ENCODE assay signal across 16 mouse cellular contexts in genomic region chr6:83447031-83447430, GRCm38 (mm10).
"Had no signal": no experiment of that assay in that cellular context is flagged by ENCODE, and none has a peak within 500 bp of the region (broad histone marks: within the 10 kb centered on the region; RNA-seq: fewer than 3 reads in every experiment).

No protein-coding gene starts in this region.

- H3K36me3 ChIP-seq: midbrain, embryonic 15.5 days; stomach, embryonic 15.5 days had no signal

- H3K9me3 ChIP-seq: limb, embryonic 15.5 days; midbrain, embryonic 15.5 days; neural tube, embryonic 12.5 days; stomach, embryonic 15.5 days had no signal

- H3K4me2 ChIP-seq: limb, embryonic 15.5 days; midbrain, embryonic 11.5 days; midbrain, embryonic 15.5 days; neural tube, embryonic 12.5 days; stomach, embryonic 15.5 days had no signal

- H3K27me3 ChIP-seq: limb, embryonic 15.5 days; midbrain, embryonic 15.5 days; neural tube, embryonic 12.5 days; stomach, embryonic 15.5 days had no signal

- ATAC-seq: lung, postnatal 0 days; midbrain, embryonic 15.5 days had no signal

- H3K9ac ChIP-seq: limb, embryonic 15.5 days; midbrain, embryonic 15.5 days; neural tube, embryonic 12.5 days; stomach, embryonic 15.5 days had no signal

- DNase-seq: kidney, adult 11 months; kidney, postnatal 10 days; kidney, postnatal 4 days; left cerebral cortex, postnatal 4 days; lung, adult 2 months; lung, postnatal 36 days; retina, postnatal 1 day; right cerebral cortex, postnatal 4 days; thymus, adult 2 months; thymus, postnatal 4 days had no signal

- H3K27ac ChIP-seq: limb, embryonic 15.5 days; midbrain, embryonic 15.5 days; neural tube, embryonic 12.5 days; stomach, embryonic 15.5 days had no signal

- H3K4me3 ChIP-seq: limb, embryonic 15.5 days; midbrain, embryonic 15.5 days; neural tube, embryonic 12.5 days; stomach, embryonic 15.5 days had no signal
